Mouse (Mus musculus) liver, postnatal 0 days (tissue): ENCODE measurements around the gene Sox5.

Experiments used
- CTCF ChIP-seq: sonication (generic); IDR thresholded peaks from 2 replicates; pipeline ENCODE4 v1.5.1; 2016; ENCODE audit warnings: antibody characterized with exemption, low read depth
- EP300 ChIP-seq: IDR thresholded peaks from 2 replicates; pipeline ENCODE4 v1.6.1; 2016; ENCODE audit warnings: antibody characterized with exemption, low read depth, mild to moderate bottlenecking

- TF ChIP-seq EP300: no peak
- TF ChIP-seq CTCF: no peak
Measured at GRCm38 (mm10) chr6:143958372-143958771, 823.4 kb downstream of the Sox5 start.
